Mouse (Mus musculus): ENCODE measurements around the gene Pja2.

DNA sequence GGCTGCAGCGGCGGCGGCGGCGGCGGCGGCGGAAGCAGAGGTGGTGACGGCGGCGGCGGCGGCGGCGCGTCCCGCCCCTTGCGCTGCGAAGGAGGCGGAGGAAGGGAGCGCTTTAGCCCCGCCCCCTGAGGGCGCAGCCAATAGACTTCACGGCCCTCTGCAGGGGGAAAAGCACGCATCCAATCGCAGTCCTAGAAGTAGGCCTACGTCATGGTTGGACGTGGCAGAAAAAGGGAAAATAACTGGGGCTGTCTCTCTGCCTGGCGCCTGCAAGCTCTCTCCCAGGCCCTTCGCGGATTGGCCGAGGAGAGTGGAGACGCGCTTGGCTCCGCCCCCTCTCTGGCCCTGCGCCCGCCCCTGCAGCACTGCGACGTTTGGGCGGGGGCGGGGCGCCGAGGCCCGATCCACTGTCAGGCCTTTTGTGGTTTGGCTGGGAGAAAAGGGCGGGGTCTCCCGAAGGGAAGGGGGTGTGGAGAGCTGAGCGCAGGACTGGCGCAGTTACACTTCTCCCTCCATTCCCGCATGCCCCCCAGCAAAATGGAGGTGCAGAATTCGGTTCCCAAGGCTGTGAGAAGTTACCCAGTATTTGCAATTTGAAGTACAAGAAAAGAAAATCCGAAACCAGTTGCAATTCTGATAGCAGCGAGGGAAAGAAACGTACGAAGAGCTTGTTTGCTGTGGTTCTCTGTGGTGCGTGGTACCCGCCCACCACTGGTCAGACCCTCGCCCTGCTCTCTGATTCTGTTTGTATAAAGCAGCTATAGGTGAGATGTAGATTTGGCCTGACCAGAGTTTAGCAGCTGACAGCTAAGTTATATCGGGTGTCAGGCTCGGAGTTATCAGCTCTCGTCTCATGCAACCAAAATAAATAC lies at the start of gene Pja2:
- TF ChIP-seq CTCF (IDR thresholded peaks at IDR 0.05; ENCODE audit: borderline replicate concordance, insufficient read depth, low read length) = no peak
- TF ChIP-seq POLR2A (IDR thresholded peaks at IDR 0.05; ENCODE audit: low read depth, low read length) = peak; percentile 81

Measured in embryonic fibroblast, embryonic 13.5 days (primary cell).